Mouse (Mus musculus): Measurements from ENCODE around the gene Abcf2.

Abcf2 gene

DNA sequence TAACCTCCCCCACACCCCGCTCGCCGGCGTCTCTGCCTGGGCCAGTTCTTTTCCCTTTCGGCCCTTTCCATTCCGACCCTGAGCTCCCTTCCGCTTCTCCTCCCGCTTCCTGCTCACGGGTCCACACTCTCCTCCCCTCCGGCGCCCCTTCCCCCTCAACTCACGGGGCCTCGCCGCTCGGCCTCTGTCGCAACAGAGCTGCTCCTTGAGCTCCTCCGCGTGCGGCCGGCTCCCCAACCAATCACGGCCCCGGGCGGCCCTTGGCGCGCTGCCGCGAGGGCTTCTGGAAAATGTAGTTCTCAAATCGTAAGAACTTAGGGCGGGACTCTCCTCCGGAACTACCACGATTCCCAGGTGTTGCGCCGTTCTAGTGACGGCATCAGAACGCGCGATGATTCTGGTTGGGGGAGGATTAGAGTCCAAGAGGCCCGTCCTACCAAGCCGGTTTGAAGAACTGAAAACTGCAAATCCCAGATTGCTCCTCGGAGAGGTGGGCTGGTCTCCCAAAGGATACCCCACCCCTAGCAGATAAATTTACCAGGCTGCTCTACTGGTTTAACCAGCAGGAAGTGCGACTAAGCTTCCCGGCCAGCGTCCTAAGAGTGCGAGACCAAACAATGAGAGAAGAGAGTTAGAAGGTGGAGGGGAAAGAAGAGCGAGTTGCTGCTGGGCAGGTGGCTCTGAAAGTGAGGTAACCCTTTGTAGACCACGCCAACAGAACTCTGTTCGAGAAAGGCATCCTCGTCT, at the start of gene Abcf2:
TSS of gene Abcf2 (minus strand) at position 285 of the 747 bp plus-strand sequence.
- CTCF ChIA-PET: no interaction called here

DNA sequence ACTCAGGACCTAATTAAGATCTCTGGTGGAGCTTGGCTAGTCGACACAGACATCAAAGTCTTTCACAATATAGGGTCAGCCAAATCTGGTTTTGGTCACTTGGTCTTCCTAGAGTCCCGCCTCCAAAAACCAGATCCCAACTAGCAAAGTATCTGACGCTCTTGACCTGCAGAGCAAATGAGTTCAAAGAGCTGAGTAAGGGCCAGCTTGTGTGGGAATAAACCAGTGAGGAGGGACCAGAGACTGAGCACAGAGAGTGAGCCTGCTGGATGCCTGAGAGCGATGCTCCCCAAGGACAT, 47.5 kb upstream of the Abcf2 start:
- CTCF ChIA-PET: no interaction called here

DNA sequence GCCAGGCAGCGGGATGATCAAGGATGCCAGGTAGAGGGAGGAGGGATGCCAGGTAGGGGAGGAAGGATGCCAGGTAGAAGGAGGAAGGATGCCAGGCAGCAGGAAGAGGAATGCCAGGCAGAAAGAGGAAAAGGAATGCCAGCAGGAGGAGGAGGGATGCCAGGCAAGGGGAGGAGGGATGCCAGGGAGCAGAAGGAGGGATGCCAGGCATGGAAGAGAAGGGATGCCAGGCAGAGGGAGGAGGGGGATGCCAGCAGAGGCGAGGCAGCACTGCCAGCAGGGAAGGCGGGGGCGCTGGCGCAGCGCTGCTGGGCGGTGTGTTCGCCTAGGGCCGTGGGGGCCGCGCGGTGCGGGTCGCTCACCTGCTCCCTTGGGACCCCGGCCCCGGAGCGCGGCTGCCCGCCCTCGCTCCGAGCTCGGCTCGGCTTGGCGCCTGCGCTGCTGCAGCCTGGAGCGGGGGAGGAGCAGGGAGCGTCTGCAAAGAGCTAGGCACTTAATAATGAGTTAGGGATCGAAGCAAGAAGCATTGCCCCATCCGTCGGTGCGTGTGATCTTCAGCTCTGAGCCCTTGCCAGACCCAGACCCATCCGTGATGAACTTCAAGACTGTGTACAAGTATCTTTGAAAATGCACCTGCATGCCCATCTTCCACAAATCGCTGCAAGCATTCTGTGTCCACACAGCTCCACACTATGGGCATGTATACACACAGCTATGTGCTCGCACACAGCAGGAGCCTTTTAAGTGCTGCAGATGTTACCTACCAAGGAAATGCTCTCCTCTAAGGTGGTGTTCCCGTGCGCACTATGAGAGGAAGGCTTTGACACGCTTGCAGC, 46.9 kb upstream of the Abcf2 start, which contains the start of gene Smarcd3:
TSS of gene Smarcd3 (minus strand) at position 426 of the 836 bp plus-strand sequence.
- CTCF ChIA-PET: no interaction called here

DNA sequence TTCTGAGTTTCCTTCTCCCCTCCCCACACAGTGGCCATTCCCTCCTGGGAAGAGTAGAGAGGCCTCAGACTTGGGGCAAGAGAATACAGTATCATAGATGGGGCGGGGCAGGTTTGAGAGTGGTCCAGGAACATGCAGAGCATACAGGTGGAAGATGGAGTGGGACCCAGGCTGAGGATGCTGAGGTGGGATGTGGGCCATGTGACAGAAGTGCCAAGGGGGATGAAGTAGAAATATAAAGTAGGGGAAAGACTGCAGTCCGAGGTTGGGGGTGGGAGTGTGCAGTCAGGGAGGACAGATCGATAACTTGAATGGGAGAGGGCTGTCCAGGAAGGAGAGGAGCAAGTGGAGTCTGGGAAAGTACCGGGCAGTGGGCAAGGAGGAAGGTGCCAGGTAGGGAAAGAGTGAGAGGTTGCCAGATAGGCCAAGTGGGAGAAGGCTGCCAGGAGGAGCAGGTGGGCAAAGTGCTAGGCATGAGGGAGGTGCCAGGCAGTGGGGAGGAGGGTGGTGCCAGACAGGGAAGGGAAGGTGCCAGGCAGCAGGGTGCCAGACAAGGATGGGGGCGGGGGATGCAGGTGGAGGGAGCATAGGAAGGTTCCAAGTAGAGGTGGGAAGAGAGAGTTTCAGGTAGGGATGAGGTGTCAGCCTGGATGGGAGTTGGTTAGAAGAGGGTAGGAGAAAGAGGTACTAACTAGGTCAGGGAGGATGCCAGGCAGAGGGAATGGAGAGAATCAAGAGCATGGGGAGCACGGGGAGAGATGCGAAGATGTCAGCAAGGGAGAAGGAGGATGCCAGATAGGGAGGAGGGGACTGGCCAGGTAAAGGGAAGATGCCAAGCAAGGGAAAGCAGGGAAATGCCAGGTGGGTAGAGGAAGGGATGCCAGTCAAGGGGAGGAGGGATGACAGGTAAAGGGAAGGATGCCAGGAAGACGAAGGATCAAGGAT, 46.0 kb upstream of the Abcf2 start:
- CTCF ChIA-PET: no interaction called here

DNA sequence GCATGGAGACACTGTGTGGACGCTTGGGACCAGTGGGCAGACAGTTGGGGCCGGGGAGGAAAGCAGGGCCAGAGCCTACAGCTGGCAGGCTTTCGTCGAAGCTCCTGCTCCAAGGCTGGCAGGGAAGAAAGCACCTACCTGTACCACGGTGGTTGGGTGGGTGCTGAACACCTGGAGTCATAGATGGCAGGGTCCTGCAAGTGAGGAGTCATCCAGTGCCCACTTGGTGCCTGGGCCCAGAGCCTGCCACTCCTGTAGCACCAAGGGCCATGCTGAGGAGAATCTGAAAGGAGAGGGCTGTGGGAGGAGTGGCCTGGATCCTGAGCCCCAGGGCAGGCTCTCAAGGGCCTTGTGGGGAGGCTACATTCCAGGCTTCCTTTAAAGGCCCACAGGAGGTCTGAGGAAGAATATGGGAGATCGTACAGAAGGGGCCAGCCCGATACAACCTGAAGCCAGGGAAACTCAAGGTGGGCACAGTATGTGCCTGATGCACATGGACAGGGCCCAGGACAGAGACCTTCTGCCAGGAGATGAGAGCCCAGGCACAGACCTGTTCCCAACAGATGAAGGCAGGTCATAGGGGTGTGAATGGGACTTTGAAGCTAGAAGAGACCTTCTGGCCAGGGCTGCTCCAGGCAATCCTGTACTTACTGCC, 45.2 kb upstream of the Abcf2 start:
- CTCF ChIA-PET: no interaction called here

DNA sequence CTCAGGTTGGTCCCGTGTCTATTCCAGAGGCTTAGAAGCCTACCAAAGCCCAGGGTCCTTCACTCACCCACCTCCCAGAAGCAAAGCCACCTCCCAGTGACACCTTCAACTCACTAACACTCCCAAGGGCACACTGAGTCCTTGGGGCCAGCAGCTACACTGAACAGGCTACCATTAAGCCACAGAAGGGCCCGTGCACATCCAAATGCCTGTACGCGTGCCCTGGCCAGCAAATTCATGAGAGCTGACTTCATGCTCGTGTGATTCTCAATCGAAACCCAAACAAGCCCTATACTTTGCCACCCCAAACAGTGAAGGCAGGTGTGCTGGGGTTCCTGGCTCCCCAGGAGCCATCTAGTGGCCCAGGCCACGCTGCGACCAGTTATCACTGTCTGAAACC, 43.4 kb upstream of the Abcf2 start:
- CTCF ChIA-PET: no interaction called here

DNA sequence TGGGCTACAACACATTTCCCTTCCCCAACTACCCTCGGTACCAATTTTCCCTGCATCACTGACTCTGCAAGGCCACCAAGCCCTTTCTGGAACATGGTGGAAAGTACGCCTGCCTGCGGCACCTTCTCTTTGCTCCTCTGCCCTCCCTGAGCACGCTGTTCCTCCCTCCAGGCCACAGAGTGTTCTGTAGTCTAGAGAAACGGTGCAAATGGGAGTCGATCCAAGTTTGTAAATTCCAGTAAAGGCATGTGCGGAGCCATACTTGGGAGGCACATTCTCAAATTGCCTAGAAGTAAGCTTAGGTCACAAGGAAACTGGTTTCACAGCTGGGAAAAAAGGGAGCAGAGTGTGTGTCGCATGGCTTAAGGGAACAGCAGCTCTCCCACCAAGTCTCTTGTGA, 42.8 kb upstream of the Abcf2 start:
- CTCF ChIA-PET: interaction anchor here (1.3 kb wide), 1 partner anchor 369 kb away, joined by 3 read pairs; no protein-coding TSS in a partner anchor

- CTCF ChIA-PET: interaction anchor here (1.3 kb wide), 1 partner anchor 370 kb away, joined by 3 read pairs; no protein-coding TSS in a partner anchor
Observed at GRCm38 (mm10) chr5:24618921-24619320, 41.7 kb upstream of the Abcf2 start.

GRCm38 (mm10) chr5:24615097-24615496, 37.8 kb upstream of the Abcf2 start:
- CTCF ChIA-PET: no interaction called here

DNA sequence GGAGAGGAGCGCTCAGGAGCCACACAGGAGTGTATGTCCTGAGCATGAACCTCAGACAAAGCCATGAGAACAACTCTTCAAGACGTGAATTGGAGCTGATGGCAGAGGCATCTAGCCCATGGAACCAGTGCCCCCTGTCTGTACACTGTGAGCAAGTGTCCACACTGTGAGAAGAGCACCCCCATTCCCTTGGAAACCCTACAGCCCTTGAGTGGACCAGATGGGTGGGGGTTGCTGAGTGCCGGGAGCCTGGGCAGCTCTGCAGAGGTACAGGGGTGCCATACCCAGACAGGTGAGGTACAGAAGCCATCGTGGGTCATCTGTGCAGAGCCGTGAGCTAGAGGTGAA, 35.0 kb upstream of the Abcf2 start:
- CTCF ChIA-PET: no interaction called here

- CTCF ChIA-PET: no interaction called here
Observed at GRCm38 (mm10) chr5:24611366-24612301, 34.4 kb upstream of the Abcf2 start.

GRCm38 (mm10) chr5:24609388-24609787, 32.1 kb upstream of the Abcf2 start:
- CTCF ChIA-PET: no interaction called here

- CTCF ChIA-PET: no interaction called here
Observed at GRCm38 (mm10) chr5:24605980-24606665, 28.9 kb upstream of the Abcf2 start.

DNA sequence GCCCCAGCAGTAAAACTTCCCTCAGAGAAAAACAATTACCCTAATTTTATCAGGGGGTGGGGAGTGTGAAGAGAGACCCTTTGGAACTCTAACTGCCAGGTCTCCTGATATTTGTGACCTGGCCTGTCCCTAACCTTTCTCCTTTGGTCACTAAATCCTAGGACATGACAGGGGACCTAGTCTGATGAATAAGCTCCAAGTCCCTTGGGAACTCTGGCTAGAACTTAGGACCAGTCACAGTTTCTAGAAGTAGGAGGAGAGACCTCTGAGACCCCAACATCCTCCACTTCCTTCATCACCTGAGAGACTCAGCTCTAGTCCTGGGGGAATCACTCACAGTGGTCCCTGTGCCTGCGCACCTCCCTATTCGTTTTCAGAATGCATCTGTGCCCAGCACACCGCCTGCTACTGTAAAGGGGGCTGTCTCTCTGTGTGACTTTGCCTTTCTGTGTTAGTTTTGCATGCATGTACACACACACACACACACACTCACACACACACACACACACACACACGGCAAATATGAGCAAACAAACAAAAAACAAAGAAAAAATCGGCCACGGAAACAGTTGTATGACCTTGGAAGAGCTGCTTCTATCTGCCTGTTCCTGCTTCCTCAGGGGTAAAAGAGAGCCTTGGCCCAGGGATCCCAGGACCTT, 28.2 kb upstream of the Abcf2 start:
- CTCF ChIA-PET: no interaction called here

- CTCF ChIA-PET: interaction anchor here (0.6 kb wide), 1 partner anchor 91 kb away, joined by 3 read pairs; no protein-coding TSS in a partner anchor
Observed at GRCm38 (mm10) chr5:24604656-24605100, 27.4 kb upstream of the Abcf2 start.

DNA sequence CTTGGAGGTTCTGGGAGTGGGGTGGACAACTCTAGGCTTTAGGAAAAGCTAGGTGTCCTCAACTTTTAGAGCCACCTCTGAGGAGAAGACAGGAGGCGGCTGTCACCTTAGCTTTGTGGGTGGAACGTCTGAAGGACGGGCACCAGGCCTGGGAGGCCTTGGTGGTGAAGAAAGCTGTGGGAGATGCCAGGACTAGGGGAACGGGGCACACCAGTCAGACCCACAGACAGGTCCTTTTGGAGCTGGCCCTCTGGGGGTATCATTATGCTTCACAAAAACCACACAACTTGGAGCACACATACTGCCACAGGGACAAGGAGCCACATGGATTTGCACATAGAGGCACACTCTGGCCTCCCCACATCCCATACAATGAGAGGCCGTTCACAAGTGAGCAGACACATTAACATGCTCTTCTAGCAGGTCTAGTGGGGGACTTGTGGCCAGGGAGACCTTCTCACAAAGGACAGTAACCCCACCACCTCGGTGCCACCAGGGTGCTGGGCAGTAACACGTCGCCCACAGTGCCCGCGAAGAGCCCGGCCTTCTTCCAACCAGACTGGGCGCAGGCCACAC, 26.9 kb upstream of the Abcf2 start:
- CTCF ChIA-PET: interaction anchor here (0.6 kb wide), 1 partner anchor 90 kb away, joined by 3 read pairs; no protein-coding TSS in a partner anchor

DNA sequence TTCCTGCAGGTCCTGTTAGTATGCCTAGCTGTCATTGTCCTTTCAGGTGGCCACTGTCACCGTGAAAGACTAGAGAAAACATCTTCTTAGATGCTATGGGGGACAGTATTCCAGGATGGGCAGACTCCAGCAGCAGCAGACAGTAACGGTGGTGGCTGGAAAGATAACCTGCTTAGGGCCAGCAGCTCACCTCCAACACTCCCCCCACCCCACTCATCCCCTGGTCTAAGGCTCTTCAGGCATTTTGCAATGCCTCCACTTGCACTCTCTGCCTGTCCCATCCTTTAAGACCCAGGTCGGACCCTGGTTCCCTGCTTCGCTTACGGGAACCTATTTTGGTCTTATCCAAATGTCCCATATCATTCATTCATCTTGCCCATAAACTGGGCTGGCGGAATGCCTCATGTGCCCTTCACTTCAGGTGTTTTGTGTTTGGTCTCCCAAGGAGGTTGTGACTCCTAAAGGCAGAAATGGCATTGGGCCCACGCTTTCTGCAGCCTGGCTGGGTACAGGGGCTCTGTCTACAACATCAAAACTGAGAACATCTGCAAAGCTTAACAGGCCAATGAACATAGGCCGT, 26.3 kb upstream of the Abcf2 start:
- CTCF ChIA-PET: interaction anchor here (0.7 kb wide), 1 partner anchor 84 kb away, joined by 3 read pairs; no protein-coding TSS in a partner anchor

- CTCF ChIA-PET: interaction anchor here (0.7 kb wide), 1 partner anchor 85 kb away, joined by 3 read pairs; no protein-coding TSS in a partner anchor
Observed at GRCm38 (mm10) chr5:24602751-24603343, 25.6 kb upstream of the Abcf2 start.
